Mouse (Mus musculus) neutrophil, adult 5-6 weeks (primary cell): Measurements from ENCODE around the gene Tcirg1. TPM values are rescaled to one million over a fixed set of nuclear protein-coding genes. Genes with fewer than 3 reads are reported as not detected.

ENCODE experiments used
- ATAC-seq: fragments of 151-379, 151-347 bp; 2 replicates; pipeline ENCODE4 v1.8.0; 2017; ENCODE audit warnings: mild to moderate bottlenecking, moderate TSS enrichment; ENCODE audit not compliant: insufficient number of reproducible peaks, poor library complexity, low FRiP score, severe bottlenecking; ENCODE audit errors: extremely low read depth
- total RNA-seq: library from RNA; stranded (forward); fragments of 200-1000 nt; gene quantifications from 2 replicates; pipeline ENCODE4 v1.2.3, GENCODE M21; 2017

Tcirg1 gene
- total RNA-seq, 1 experiment from 2014 or later: 158 TPM

DNA sequence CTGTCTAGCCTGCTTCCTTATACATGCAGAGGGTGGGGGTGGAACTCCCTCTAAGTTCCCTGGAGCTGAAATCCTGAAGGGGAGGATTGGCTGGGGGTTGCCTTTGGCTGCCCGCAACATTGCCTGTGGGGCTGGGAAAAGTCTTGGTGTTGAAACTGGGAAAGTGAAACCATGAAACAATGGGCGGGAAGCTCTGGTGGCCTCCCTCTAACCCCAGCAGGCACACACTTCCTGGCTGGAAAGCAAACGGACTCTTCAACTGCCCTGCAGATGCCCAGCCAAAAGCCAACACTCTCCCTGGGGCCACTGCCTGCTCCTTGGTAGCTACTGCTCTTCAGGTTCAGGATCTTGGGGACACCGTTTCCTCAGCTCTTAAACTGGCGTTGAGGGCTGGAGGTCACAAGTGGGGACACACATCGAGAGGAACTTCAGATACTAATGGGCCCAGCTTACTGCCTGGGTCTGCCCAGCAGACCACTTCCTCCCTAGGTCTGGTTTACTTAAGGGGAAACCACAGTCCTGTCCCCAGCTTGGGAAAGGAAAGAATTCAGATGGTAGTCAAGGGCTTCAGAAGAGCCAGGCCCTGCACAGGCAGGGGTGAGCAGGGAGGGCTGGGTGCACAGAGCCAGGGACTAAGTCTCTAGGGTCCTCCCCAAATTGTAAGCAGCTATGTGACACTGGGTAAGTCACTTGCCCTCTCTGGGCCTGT is 1.5 kb downstream of the Tcirg1 start:
- peak; percentile 27; the same call in 1 of the 2 replicates for ATAC-seq

DNA sequence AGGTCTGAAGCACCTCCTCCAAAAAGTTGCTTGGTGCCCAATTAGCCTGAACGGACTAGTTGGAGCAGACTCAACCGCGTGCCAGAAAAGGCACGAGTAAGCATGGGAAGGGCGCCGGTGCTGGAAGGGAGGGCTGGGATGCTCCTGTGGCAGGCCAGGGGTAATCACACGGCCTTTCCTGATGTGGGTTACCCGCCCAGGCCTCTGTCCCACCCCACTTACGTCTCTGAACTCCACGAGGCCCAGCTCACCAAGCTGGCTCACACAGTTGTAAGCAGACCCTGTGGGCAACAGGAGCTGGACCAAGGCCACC is 2.6 kb downstream of the Tcirg1 start:
- no peak for ATAC-seq

DNA sequence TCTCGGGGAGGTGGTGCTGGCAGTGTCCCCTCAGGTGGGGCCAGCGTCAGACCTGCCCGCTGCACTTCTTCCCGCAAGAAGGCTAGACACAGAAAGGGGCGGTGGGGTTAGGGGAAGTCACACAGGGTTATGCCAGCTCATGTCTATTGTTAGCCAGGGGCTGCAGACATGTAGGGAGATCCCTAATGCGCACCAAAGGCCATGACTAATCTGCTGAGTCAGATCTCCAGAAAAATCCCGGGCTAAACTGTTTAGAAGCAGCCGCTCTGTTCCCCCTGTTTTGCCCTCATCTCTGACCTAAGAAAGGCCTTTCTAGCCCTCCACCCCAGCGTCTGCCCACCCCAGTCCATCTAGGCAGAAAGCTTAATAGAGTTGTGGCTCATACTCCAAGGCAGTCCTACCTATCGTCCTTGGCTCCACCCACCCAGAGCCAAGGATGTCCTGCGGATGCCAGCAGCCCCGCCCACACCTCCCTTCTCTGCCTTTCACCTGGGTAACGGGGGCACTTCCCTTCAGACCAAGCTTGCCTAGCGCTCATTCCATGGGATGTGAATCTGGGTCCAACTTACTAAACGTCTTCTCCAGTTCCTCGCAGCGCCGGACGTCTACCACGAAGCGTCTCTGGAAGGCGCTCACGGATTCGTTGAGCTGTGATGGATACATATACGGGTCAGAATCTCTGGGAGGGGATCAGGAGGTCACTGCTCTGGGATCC is 3.1 kb downstream of the Tcirg1 start:
- ATAC-seq: no peak

DNA sequence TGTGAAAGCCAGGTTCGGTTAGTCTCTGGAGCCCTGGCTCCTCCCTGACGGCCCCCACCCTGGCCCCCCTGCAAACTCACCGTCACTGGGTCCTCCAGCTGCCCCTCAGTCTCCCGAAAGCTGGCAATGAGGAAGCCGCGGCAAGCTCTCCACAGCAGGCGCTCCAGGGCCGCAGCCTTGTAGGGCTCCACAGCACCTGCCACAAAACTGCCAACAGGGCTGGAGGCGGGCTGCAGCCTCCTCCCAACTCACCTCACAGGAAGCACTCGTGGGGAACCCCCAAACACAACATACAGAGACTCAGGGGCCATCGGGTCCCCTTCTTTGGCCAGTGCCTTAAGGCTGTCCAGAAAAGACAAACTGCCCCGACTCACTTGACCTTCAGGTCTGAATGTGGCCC is 4.0 kb downstream of the Tcirg1 start:
- no peak for ATAC-seq

DNA sequence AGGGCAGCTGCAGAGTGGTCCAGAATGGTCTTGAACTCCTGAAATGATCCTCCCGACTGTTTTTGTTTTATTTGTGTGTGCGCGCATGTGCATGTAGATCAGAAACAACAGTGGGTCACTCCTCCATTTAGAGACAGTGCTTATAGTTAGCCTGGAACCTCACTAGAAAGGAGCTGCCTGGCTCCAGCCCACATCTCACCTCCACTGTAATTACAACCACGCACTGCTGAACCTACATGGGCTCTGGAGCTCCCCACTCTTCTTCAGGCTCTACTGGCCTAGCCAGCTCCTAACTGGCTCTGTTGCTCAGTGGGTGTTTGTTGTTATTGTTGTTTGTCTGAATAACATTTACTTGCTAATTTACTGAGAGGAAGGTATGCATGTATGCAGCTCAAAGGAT is 7.3 kb downstream of the Tcirg1 start:
- ATAC-seq: no peak

DNA sequence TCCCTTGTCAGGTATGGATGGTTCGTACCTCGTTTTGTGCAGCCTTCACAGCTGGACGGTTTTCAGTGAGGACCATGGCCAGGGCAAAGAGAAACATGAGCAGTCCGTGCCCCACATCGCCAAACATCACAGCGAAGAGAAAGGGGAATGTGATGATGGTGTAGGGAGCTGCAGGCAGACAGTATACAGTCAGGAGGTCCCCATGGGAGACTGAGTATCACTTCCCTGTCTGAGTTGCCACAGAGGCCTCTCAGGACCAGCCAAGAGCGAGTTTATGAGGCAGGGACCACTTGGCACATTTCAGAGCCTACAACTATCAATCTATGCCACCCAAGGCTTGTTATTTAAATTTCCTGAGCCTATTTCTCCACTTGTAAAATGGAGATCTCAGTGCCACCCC is 8.0 kb downstream of the Tcirg1 start:
- peak; percentile 51 for ATAC-seq

DNA sequence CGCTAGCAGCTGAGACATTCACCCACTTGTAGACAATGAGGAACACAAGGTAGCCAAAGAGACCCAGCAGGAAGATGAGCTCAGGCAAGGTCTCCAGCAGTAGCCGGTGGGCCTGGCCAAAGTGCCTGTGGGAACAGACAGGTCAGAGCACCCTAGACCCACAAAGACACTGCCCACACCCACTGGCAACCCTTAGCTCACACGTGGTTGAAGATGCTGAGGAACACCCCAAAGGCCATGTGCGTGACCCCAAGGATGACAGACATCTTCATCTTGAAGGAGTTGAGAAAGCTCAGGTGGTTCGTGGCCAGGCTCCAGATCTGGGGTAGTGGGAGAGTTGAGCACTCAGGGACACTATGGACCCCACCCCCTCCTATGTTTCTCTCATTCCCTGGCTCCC is 9.4 kb downstream of the Tcirg1 start:
- ATAC-seq: no peak

DNA sequence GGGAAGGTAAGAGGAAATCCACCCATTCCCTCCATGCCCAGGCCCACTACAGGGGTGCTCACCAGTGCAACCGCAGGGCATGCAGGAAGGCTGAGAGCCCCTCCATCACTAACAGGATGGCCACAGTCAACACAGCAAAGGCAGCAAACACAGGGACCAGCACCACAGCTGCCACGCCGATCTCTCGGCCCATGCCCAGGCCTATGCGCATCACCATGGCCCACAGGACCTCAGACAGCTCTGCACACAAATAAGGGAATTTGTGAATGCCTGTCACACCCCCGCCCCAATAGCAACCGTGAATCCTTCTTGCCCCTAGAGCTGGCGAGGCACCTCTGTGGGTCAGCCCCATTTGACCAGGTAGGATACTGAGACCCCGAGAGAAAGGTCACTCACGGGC is 10.7 kb downstream of the Tcirg1 start:
- no peak for ATAC-seq

DNA sequence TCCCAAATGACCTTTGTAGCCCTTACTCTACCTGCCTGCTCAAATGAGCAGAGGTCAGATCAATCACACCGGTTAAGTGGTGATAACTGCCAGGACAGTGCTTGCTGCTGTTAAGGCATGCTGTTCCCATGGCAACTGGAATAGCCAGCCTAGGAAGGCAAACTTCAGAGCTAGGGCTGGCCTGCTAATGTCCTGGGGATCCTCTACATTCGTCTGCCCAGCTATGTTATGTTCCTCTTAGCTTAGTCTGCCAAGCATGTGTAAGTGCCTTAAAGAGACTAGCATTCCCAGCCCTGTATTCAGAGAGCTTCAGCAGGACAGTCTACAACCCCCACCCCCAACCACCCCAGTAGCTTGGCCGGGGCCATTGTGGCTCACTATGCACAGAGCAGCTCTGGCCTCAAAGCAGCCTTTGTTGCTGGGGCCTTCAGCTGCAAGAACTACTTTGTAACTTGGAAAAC is 11.7 kb downstream of the Tcirg1 start:
- no peak for ATAC-seq

DNA sequence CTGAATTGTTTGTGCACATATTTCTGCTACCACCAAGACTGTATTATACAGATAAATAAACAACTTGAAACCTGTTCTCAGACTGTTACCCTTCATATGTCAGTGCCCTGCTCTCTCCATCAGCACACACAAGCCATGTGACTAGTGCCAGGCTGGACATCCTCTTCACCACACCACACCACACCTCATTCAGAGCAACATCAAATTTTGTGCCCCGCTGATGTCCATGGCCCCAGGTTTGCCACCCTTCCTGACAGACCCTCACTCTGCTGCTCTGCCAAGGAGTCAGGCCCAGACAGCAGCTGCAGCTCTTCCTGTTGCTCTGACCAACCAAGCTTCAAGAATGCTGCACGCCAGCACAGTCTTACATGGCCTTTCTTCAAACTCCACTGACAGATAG is 12.6 kb downstream of the Tcirg1 start:
- ATAC-seq: no peak

DNA sequence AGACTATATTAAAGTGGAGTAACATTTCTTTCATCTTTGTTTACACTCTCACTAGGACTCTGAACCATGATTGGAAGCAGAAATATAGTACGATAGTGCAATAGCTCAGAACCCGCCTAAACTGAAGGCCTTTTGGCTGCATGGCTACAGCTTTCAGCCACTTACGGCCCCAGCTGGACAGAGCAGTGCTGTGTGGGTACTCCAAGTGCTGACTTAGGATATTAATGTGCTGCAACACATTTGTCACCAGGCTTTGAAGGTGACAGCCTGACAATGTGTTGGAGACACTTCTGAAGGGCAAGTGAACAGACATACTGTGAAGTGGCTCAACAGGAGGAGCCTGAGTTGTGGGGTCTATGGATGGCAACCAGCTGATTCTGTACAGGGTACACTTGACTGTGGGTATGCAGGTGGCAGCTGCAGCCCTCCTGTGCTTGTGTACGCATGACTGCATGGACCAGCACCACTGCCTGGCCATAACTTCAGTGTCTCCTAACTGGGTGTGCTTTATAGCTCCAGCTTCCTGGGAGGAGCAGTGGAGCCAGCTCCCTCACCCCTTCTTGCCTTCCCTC is 13.3 kb downstream of the Tcirg1 start:
- ATAC-seq: no peak

DNA sequence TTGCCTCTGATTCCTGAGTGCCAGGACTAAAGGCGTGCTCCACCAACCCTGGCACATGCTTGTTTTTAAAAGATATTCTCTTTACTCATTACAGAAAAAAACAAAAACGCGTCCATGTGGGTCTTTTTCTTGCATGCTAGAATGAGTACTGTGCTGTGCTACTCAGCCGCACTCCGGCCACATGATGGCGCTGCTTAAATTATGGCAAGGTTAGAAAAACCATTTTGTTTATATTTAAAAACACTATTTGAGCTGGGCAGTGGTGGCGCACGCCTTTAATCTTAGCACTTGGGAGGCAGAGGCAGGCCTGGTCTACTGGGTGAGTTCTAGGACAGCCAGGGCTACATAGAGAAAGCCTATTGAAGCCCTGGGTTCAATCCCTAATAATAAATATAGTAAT is 16.8 kb downstream of the Tcirg1 start:
- ATAC-seq: no peak

DNA sequence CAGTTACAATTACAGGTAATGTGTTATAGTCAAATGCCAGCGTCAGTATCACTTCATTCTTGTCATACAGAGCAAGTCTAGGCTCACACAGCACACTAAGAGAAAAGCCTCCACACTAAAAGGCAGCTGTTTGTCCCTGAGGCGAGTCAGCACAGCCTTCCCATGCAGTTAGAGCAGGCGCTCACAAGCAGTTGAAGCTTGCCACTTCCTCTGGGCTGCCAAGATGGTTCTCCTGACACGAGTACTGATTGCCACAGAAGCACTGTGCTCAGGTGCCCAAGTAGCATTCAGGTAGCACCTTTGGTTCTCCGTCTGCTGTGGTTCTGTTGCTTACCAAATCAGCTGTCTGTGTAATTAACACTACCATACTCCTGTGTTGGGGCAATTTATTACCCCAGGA is 17.8 kb downstream of the Tcirg1 start:
- no peak for ATAC-seq

DNA sequence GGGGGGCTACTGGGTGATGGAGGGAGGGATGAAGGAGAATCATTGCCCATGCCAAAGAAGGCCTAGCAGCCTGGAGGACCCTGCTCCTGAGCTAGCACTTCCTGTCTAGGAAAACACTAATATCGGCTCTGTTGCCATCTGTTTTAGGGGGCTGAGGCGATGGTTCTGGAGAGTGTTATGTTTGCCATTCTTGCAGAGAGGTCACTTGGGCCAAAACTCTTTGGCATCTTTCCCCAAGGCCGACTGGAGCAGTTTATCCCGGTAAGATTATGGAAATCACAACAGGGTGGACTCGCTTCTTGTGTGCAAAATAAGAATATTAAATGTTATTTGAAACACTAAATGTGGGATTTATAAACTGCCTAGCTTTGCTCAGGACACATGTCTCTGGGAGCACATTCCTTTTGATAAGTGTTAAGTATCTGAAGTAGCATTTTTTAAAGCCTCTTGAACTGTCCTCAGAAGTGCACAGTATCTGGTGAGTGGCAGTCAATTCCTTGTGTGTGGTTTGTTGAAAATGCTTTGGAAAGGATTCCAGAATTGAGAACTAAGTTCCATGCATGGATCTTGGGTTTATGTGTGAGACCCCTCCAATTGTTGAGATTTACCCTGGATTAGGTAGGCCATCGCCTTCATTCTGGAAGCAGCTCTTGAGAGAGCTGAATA is 22.5 kb downstream of the Tcirg1 start:
- ATAC-seq: no peak

DNA sequence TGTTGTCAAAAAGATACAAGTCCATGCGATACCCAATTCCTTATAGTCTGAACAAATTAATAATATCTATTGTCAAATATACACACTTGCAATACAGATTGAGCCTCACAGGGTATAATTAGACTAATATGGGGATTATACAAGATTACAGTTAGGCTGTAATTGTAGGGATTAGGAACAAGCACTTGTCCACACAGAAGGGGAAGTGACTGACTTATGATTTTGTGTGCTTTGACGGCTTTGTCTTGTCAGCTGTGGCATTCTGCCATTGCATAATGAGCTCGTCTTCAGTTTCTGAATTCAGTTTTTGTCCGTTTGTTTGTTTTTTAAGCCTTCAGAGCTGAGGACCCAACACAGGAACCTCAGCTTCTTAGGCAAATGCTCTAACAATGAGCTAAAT is 24.7 kb downstream of the Tcirg1 start:
- ATAC-seq: no peak

DNA sequence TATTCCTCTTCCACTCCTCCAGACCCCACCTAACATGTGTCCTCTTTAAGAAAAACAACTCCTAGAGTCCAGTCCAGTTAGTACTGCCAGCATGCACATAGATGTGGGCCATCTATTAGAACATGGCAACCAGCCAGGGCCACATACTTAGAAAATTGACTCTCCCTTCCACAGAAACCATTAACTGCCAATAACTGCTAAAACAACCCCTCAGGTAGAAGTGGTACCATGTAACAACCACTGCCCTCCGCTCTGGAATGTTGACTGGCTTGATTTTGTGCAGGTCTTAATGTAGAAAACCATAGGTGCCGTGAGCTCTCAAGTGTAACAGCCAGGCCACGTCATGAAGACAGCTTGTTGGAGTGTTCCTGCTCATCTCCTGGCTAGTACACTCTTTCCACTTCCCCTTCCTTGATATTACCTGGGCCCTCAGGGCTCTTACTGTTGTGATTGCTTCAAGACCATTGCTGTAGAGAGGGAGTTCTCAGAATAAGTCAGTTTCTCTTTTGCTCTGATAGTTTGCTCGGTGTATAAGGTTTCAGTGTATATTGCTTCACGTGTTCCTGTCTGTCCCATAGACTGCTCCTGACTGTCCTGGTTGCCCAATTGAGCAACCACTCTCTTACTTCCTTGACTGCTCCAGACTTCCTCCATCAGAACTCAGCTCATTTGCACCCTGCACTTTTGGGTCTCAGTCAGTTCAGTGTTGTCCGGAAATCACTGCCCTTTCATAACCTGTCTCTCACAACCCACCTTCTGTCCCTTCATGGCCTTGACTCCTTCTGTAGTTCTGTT is 26.7 kb downstream of the Tcirg1 start:
- ATAC-seq: 0 out of 2 replicates have a peak, but pooled peaks have one; percentile 16

DNA sequence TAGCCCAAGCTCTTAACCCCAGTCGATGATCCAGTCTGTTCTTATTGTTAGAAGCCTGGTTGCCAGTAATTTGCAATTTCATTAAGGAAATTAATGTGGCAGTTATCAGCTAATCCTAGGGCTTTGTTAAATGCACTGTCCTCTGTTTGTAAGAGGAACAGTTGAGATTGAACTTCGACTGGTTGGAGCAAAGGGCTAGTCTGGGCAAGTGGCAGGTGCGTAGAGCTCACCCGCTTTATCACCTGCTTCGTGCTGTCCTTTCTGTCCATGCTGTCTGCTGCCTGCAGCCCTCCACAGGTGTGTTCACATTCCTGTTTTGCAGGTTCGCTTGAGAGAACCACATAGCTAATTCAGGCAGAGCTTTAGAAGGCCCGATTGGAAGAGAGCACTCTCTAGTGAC is 31.9 kb downstream of the Tcirg1 start:
- ATAC-seq: no peak

DNA sequence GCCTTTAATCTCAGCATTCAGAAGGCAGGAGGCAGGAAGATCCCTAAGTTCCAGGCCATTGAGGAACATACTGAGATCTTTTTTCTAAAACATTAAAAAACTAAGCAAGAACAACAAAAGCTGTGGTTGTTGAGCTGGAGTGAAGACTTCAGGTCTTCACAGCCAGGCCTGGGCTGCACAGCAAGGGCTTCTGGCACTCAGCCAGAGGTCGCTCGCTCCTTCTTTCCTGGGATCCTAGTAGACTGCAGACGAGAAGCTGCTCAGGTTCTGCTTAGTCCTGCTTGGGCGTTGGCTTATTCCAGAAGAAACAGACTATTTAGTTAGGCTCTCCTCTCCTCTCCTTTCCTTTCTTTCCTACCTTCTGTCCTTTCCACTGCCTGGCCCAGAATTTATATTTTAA is 34.6 kb downstream of the Tcirg1 start:
- no peak for ATAC-seq

DNA sequence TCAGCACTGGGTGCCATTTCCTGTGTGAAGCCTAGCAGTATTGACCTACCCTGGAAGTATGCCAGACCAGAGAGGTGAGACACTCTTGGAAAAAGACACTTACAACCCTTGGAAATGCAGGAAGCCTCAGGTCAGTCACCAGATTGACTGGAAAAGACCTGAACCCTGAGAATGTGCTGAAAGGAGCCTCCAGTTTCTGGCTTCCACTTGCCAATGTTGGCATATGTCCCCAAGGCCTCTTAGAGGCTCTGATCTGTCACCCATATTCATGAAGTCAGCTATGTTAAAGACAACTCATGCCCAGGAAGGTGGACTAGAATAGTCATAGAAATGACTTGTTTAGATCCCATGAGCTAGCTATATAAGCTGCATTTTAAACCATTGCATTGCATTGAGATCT is 35.5 kb downstream of the Tcirg1 start:
- no peak for ATAC-seq
